Mouse (Mus musculus) kidney, embryonic 16.5 days (tissue): ENCODE measurements at regions not wholly inside any gene's neighbourhood (a gene's known extent, or its start where the extent isn't known, plus 50 kb on each side); places are given as distances from the start of the nearest gene placed in this dataset.

Experiments used
- ATAC-seq: fragments of 200-750 bp; cut with Nextera tagmentation; 2 replicates; pipeline ENCODE4 v1.8.0; 2017; ENCODE audit warnings: moderate TSS enrichment; ENCODE audit not compliant: low FRiP score, low TSS enrichment
- H3K27ac ChIP-seq: fragments of 300-500 bp; sonication (generic); 2 replicates; pipeline ENCODE4 v1.5.1; 2014; ENCODE audit warnings: low read length
- H3K27me3 ChIP-seq: fragments of 300-500 bp; sonication (generic); 2 replicates; pipeline ENCODE4 v1.6.1; 2014; ENCODE audit warnings: low read length, control low read depth, mixed read lengths; ENCODE audit not compliant: insufficient read depth
- H3K36me3 ChIP-seq: fragments of 300-500 bp; sonication (generic); 2 replicates; pipeline ENCODE4 v1.6.1; 2014; ENCODE audit warnings: low read length, control low read depth, mixed read lengths; ENCODE audit not compliant: insufficient read depth
- H3K4me1 ChIP-seq: fragments of 300-500 bp; sonication (generic); 2 replicates; pipeline ENCODE4 v1.6.1; 2014; ENCODE audit warnings: low read length, control low read depth, mixed read lengths; ENCODE audit not compliant: insufficient read depth
- H3K4me2 ChIP-seq: fragments of 300-500 bp; sonication (generic); replicated peaks from 2 replicates; pipeline ENCODE4 v1.6.1; 2014; ENCODE audit warnings: low read depth, low read length
- H3K4me3 ChIP-seq: fragments of 300-500 bp; sonication (generic); 2 replicates; pipeline ENCODE4 v1.5.1; 2014; ENCODE audit warnings: mild to moderate bottlenecking, low read length
- H3K9ac ChIP-seq: fragments of 300-500 bp; sonication (generic); replicated peaks from 2 replicates; pipeline ENCODE4 v1.6.1; 2014; ENCODE audit warnings: low read length
- H3K9me3 ChIP-seq: fragments of 300-500 bp; sonication (generic); 2 replicates; pipeline ENCODE4 v1.6.1; 2016; ENCODE audit warnings: low read length, control low read depth
- WGBS: fragments of 180-500 bp; shearing (Covaris S2); extraction: QIAGEN DNeasy Blood & Tissue Kit; methylation state at CpG from one replicate; pipeline ENCODE4 v1.1.7; 2014; 5-methylcytosine and 5-hydroxymethylcytosine counted together

DNA sequence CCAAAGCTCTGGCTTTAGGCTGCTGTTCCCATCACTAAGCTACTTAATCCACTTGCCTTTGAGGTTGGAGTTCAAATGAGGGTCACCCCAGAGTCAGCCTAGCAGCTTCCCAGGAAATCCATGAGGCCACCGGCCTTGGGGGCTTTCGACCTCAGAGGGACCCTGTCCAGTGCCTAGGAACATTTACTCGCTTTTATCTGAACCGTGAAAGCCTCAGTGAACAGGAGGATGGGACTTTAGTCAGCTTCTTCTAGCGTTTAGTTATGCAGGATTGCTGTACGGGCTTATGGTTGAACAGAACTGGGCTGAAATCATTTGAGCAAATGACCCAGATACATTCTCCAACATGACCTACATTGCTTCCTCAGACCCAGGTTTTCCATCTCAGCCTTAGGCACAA lies 174.9 kb downstream of the Parm1 start:
- no peak overlapping the region for H3K4me3 ChIP-seq
- no peaks in the 10 kb centered on the region for H3K36me3 ChIP-seq
- peaks cover 15% of the 10 kb centered on the region; the same call in 1 of the 2 replicates for H3K4me1 ChIP-seq
- no peaks in the 10 kb centered on the region for H3K9me3 ChIP-seq
- no peak for ATAC-seq
- H3K9ac ChIP-seq = no peak overlapping the region
- H3K27ac ChIP-seq = no peak overlapping the region
- H3K4me2 ChIP-seq = no peak overlapping the region
- H3K27me3 ChIP-seq = no peaks in the 10 kb centered on the region
- 18% methylated on average over 6 of the region's 6 CpGs for WGBS

DNA sequence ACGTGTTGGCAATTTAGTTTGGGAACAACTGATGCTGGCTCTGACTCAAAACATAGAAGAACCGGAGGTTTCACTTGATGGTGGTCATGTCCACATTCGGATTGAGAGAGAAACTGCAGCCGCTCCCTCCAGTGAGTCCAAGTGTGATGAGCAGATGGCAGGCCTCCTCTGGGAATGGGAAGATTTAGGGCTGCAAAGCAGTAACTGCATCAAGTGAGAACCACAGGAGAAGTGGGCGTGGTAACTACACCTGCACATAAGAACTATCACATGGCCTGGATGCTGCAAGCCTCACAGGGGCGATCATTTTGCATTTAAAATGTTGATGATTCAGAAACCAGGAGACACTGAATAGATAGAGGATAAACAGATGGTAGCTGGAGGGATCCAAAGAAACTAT lies 161.3 kb downstream of the Parm1 start:
- no peaks in the 10 kb centered on the region for H3K9me3 ChIP-seq
- no peak for ATAC-seq
- H3K4me2 ChIP-seq = no peak overlapping the region
- no peak overlapping the region for H3K27ac ChIP-seq
- no peaks in the 10 kb centered on the region for H3K27me3 ChIP-seq
- no peaks in the 10 kb centered on the region for H3K36me3 ChIP-seq
- no peak overlapping the region for H3K9ac ChIP-seq
- WGBS = 73% methylated on average over 6 of the region's 6 CpGs
- no peaks in the 10 kb centered on the region for H3K4me1 ChIP-seq
- H3K4me3 ChIP-seq = no peak overlapping the region
